Mouse (Mus musculus): ENCODE data around the gene Cntn5. TPM values are rescaled to one million over a fixed set of nuclear protein-coding genes. Genes with fewer than 3 reads are reported as not detected.

Cntn5 gene
- polyA plus RNA-seq, 1 experiment from 2014 or later: 8.2 TPM

DNA sequence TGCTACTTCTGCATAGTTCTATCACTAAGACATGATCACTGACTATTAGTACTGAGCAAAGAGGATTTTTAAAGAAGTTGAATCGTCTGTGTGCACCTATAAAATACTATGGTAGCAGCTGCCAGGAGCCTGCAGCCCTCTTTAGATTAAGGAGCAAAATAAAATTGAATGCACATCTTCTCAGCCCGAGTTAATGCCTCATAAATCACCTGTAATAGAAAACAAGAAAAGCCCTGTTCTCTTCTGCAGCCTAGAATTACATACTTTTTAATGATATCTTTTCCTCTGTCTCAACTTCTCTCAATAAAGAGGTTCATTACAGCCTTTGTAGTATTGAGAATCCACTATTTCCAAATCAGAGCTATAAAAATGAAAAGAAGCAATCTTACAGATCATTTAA, 109.5 kb downstream of the Cntn5 start:
- 65% methylated on average over 2 of the region's 2 CpGs for WGBS

DNA sequence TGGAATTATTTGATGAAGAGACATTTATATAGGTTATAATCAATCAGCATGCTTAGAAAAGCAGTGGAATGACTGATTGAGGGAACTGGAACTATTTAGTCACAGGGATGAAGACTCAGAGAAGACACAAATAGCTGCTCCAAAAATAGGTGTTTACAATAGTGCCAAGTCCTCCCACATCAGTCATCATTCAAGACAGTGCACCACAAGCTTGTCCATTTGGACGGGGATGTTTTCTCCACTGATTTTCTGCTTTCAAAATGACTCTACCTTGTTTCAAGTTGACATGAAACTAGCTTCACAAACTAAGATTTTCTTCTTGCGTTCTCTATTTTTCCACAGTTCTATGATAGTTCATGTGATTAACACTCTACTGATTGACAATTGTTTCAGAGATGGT, 172.7 kb downstream of the Cntn5 start:
- Histone ChIP-seq H3K27me3 (replicated peaks; ENCODE audit: control insufficient read depth, insufficient read depth, low read length) (no peaks in the 10 kb centered on the region), H3K36me3 (ENCODE audit: control insufficient read depth, insufficient read depth, low read length) (no peaks in the 10 kb centered on the region), H3K9me3 (replicated peaks; ENCODE audit: control insufficient read depth, low read length) (no peaks in the 10 kb centered on the region), H3K4me3 (ENCODE audit: low read depth, low read length) (no peak overlapping the region), H3K9ac (ENCODE audit: low read length) (no peak overlapping the region), H3K4me2 (ENCODE audit: low read length) (no peak overlapping the region), H3K4me1 (ENCODE audit: control insufficient read depth, insufficient read depth, low read length) (no peaks in the 10 kb centered on the region), H3K27ac (ENCODE audit: low read depth, low read length) (no peak overlapping the region)
- no peak for DNase-seq (ENCODE audit: low spot score)
- WGBS: 84% methylated on average over 2 of the region's 2 CpGs
- ATAC-seq: no peak

More for the DNA sequence above, 109.5 kb downstream of the Cntn5 start:
- no peak for DNase-seq (ENCODE audit: low spot score)
- H3K36me3 ChIP-seq (ENCODE audit: control insufficient read depth, insufficient read depth, low read length): no peaks in the 10 kb centered on the region
- no peaks in the 10 kb centered on the region for H3K27me3 ChIP-seq (replicated peaks; ENCODE audit: control insufficient read depth, insufficient read depth, low read length)
- no peaks in the 10 kb centered on the region for H3K4me1 ChIP-seq (ENCODE audit: control insufficient read depth, insufficient read depth, low read length)
- no peak overlapping the region for H3K4me2 ChIP-seq (ENCODE audit: low read length)
- H3K27ac ChIP-seq (ENCODE audit: low read depth, low read length): no peak overlapping the region
- no peak for ATAC-seq
- no peak overlapping the region for H3K9ac ChIP-seq (ENCODE audit: low read length)
- H3K4me3 ChIP-seq (ENCODE audit: low read depth, low read length): no peak overlapping the region
- H3K9me3 ChIP-seq (replicated peaks; ENCODE audit: control insufficient read depth, low read length): no peaks in the 10 kb centered on the region

GRCm38 (mm10) chr9:10724191-10724590, 180.4 kb downstream of the Cntn5 start:
- Histone ChIP-seq H3K9ac (ENCODE audit: low read length) (no peak overlapping the region), H3K27ac (ENCODE audit: low read depth, low read length) (no peak overlapping the region), H3K36me3 (ENCODE audit: control insufficient read depth, insufficient read depth, low read length) (no peaks in the 10 kb centered on the region), H3K4me3 (ENCODE audit: low read depth, low read length) (no peak overlapping the region), H3K4me1 (ENCODE audit: control insufficient read depth, insufficient read depth, low read length) (no peaks in the 10 kb centered on the region), H3K4me2 (ENCODE audit: low read length) (no peak overlapping the region), H3K9me3 (replicated peaks; ENCODE audit: control insufficient read depth, low read length) (no peaks in the 10 kb centered on the region), H3K27me3 (replicated peaks; ENCODE audit: control insufficient read depth, insufficient read depth, low read length) (no peaks in the 10 kb centered on the region)
- ATAC-seq (no peak), DNase-seq (ENCODE audit: low spot score) (peak; percentile 50)
- WGBS: 79% methylated on average over 2 of the region's 2 CpGs

DNA sequence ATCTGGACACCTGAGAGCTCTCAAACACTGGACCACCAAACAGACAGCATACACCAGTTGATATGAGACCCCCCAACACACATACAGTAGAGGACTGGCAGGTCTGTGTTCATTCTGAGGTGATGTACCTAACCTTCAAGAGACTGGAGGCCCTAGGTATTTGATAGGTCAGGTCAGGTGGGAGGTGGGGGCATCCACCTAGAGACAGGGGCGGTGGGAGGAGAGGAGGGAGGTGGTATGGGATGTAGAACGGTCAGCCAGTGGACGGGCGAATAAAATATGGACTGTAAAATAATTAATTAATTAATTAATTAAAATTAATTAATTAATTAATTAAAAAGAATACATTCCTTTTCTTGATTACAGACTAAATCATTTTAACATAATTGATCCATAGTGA, 182.5 kb downstream of the Cntn5 start:
- Histone ChIP-seq H3K9me3 (replicated peaks; ENCODE audit: control insufficient read depth, low read length) (no peaks in the 10 kb centered on the region), H3K9ac (ENCODE audit: low read length) (no peak overlapping the region), H3K4me1 (ENCODE audit: control insufficient read depth, insufficient read depth, low read length) (no peaks in the 10 kb centered on the region), H3K4me3 (ENCODE audit: low read depth, low read length) (no peak overlapping the region), H3K27me3 (replicated peaks; ENCODE audit: control insufficient read depth, insufficient read depth, low read length) (no peaks in the 10 kb centered on the region), H3K4me2 (ENCODE audit: low read length) (no peak overlapping the region), H3K27ac (ENCODE audit: low read depth, low read length) (no peak overlapping the region), H3K36me3 (ENCODE audit: control insufficient read depth, insufficient read depth, low read length) (no peaks in the 10 kb centered on the region)
- ATAC-seq (0 out of 2 replicates have a peak, but pooled peaks have one; percentile 20), DNase-seq (ENCODE audit: low spot score) (no peak)
- WGBS: 89% methylated on average over 4 of the region's 4 CpGs

- Histone ChIP-seq H3K4me1 (ENCODE audit: control insufficient read depth, insufficient read depth, low read length) (no peaks in the 10 kb centered on the region), H3K9ac (ENCODE audit: low read length) (no peak overlapping the region), H3K27ac (ENCODE audit: low read depth, low read length) (no peak overlapping the region), H3K4me3 (ENCODE audit: low read depth, low read length) (no peak overlapping the region), H3K27me3 (replicated peaks; ENCODE audit: control insufficient read depth, insufficient read depth, low read length) (no peaks in the 10 kb centered on the region), H3K9me3 (replicated peaks; ENCODE audit: control insufficient read depth, low read length) (no peaks in the 10 kb centered on the region), H3K4me2 (ENCODE audit: low read length) (no peak overlapping the region), H3K36me3 (ENCODE audit: control insufficient read depth, insufficient read depth, low read length) (no peaks in the 10 kb centered on the region)
- ATAC-seq (no peak), DNase-seq (ENCODE audit: low spot score) (no peak)
- 74% methylated on average over 3 of the region's 3 CpGs for WGBS
These were observed 185.6 kb downstream of the Cntn5 start for GRCm38 (mm10) chr9:10718986-10719385.

DNA sequence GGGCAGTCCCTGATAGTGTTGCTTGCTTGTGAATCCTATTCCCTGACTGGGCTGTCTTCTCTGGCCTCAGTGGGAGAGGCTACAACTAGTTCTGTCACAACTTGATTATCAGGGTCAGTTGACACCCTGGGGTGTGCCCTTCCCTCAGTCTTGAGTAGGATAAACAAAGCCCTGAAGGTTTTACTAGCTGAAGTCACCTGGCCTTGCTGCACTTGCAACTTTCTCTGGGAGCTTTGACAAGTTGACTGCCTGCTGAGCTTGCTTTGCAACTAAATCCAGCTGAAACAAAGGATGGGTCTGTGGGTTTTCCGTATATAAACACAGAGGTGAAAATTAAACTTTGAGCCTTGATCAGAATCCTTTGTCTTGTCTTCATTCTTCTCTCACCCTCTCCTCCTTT, 190.9 kb downstream of the Cntn5 start:
- no peak for DNase-seq (ENCODE audit: low spot score)
- no peaks in the 10 kb centered on the region for H3K9me3 ChIP-seq (replicated peaks; ENCODE audit: control insufficient read depth, low read length)

DNA sequence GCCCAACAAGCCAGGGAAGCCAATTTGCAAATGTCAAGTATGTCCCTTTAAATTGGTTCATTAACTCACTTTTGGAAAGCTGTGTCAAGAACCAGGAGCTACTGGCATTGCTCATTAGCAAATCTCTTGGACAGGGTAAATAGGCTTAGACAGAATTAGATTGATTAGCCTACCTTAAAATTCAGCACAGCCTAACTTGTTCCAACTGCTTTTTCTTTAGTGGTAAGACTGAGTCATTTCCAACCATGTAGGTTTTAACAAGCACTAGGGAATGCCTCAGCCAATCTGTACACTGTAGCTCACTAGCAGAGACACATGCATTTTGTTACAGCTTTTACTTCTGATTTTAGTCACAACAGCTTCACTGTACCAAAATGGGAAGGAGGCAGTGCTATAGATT, 222.9 kb downstream of the Cntn5 start:
- ATAC-seq: peak; percentile 95
- Histone ChIP-seq H3K27ac (ENCODE audit: low read depth, low read length) (no peak overlapping the region), H3K27me3 (replicated peaks; ENCODE audit: control insufficient read depth, insufficient read depth, low read length) (no peaks in the 10 kb centered on the region), H3K9me3 (replicated peaks; ENCODE audit: control insufficient read depth, low read length) (no peaks in the 10 kb centered on the region), H3K4me2 (ENCODE audit: low read length) (no peak overlapping the region), H3K36me3 (ENCODE audit: control insufficient read depth, insufficient read depth, low read length) (no peaks in the 10 kb centered on the region), H3K4me1 (ENCODE audit: control insufficient read depth, insufficient read depth, low read length) (no peaks in the 10 kb centered on the region), H3K4me3 (ENCODE audit: low read depth, low read length) (no peak overlapping the region), H3K9ac (ENCODE audit: low read length) (no peak overlapping the region)
- peak; percentile 83 for DNase-seq (ENCODE audit: low spot score)

More for the DNA sequence above, 190.9 kb downstream of the Cntn5 start:
- no peak overlapping the region for H3K27ac ChIP-seq (ENCODE audit: low read depth, low read length)
- no peak overlapping the region for H3K4me2 ChIP-seq (ENCODE audit: low read length)
- no peaks in the 10 kb centered on the region for H3K36me3 ChIP-seq (ENCODE audit: control insufficient read depth, insufficient read depth, low read length)
- H3K4me1 ChIP-seq (ENCODE audit: control insufficient read depth, insufficient read depth, low read length): no peaks in the 10 kb centered on the region
- no peak overlapping the region for H3K4me3 ChIP-seq (ENCODE audit: low read depth, low read length)
- no peak overlapping the region for H3K9ac ChIP-seq (ENCODE audit: low read length)
- ATAC-seq: no peak
- no peaks in the 10 kb centered on the region for H3K27me3 ChIP-seq (replicated peaks; ENCODE audit: control insufficient read depth, insufficient read depth, low read length)
- WGBS: 8% methylated on average over 1 of the region's 1 CpGs

DNA sequence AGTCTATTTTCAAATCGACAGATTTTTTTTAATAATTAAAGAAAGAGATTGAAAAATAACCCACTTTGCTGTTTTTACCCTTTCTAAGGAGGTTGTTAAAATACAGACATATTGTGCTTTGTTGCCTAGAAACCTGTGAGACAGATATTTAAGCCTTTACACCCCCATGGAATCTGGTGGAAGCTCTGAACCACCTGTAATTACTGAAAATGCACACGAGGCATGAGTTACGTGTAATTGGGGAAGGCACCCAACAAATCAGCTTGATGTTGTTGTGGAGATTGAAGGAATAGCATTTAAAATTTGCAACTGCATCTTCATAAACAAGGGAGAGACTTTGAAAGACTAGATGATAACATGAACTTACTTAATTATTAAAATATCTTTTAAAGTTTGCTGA, 223.4 kb downstream of the Cntn5 start:
- no peak overlapping the region for H3K9ac ChIP-seq (ENCODE audit: low read length)
- WGBS: 37% methylated on average over 3 of the region's 3 CpGs
- H3K27ac ChIP-seq (ENCODE audit: low read depth, low read length): no peak overlapping the region
- H3K27me3 ChIP-seq (replicated peaks; ENCODE audit: control insufficient read depth, insufficient read depth, low read length): no peaks in the 10 kb centered on the region
- H3K4me2 ChIP-seq (ENCODE audit: low read length): no peak overlapping the region
- peak; percentile 52 for DNase-seq (ENCODE audit: low spot score)
- H3K36me3 ChIP-seq (ENCODE audit: control insufficient read depth, insufficient read depth, low read length): no peaks in the 10 kb centered on the region
- peak; percentile 80 for ATAC-seq
- no peak overlapping the region for H3K4me3 ChIP-seq (ENCODE audit: low read depth, low read length)
- H3K4me1 ChIP-seq (ENCODE audit: control insufficient read depth, insufficient read depth, low read length): no peaks in the 10 kb centered on the region
- no peaks in the 10 kb centered on the region for H3K9me3 ChIP-seq (replicated peaks; ENCODE audit: control insufficient read depth, low read length)

- H3K27me3 ChIP-seq (replicated peaks; ENCODE audit: control insufficient read depth, insufficient read depth, low read length): no peaks in the 10 kb centered on the region
- H3K36me3 ChIP-seq (ENCODE audit: control insufficient read depth, insufficient read depth, low read length): no peaks in the 10 kb centered on the region
- H3K4me3 ChIP-seq (ENCODE audit: low read depth, low read length): no peak overlapping the region
- H3K9me3 ChIP-seq (replicated peaks; ENCODE audit: control insufficient read depth, low read length): no peaks in the 10 kb centered on the region
- no peak overlapping the region for H3K27ac ChIP-seq (ENCODE audit: low read depth, low read length)
- no peak overlapping the region for H3K4me2 ChIP-seq (ENCODE audit: low read length)
- 76% methylated on average over 3 of the region's 3 CpGs for WGBS
- H3K4me1 ChIP-seq (ENCODE audit: control insufficient read depth, insufficient read depth, low read length): no peaks in the 10 kb centered on the region
- ATAC-seq: no peak
- no peak for DNase-seq (ENCODE audit: low spot score)
- H3K9ac ChIP-seq (ENCODE audit: low read length): no peak overlapping the region
These were observed 235.9 kb downstream of the Cntn5 start for GRCm38 (mm10) chr9:10668676-10669075.

Measured in forebrain, embryonic 14.5 days (tissue).